Mouse (Mus musculus): ENCODE measurements around the gene Rpn2.

- TF ChIP-seq CTCF (IDR thresholded peaks at IDR 0.05; ENCODE audit: low read depth) (no peak), EP300 (IDR thresholded peaks at IDR 0.05; ENCODE audit: low read depth) (no peak)
Observed at GRCm38 (mm10) chr2:157279416-157279800, 591 bp downstream of the Rpn2 start, which contains the start of gene Mroh8.

Measured in heart, postnatal 0 days (tissue).